Mouse (Mus musculus) heart, postnatal 0 days (tissue): ENCODE data around the gene Dnal4. TPM values are rescaled to one million over a fixed set of nuclear protein-coding genes. Genes with fewer than 3 reads are reported as not detected.

ENCODE experiments used
- ATAC-seq: fragments of 200-750 bp; cut with Nextera tagmentation; 2 replicates; pipeline ENCODE4 v1.8.0; 2017; ENCODE audit warnings: low read depth, moderate number of reproducible peaks, moderate library complexity; ENCODE audit not compliant: insufficient read depth
- DNase-seq: peaks from one replicate; pipeline ENCODE4 v3.0.0-alpha.2; 2016; ENCODE audit warnings: low spot score
- H3K27ac ChIP-seq: fragments of 300-500 bp; sonication (generic); 2 replicates; pipeline ENCODE4 v1.5.1; 2014; ENCODE audit warnings: low read depth, mild to moderate bottlenecking
- H3K27me3 ChIP-seq: fragments of 300-500 bp; sonication (generic); 2 replicates; pipeline ENCODE4 v1.6.1; 2014; ENCODE audit warnings: low read length, mixed read lengths; ENCODE audit not compliant: control insufficient read depth, insufficient read depth
- H3K36me3 ChIP-seq: fragments of 300-500 bp; sonication (generic); replicated peaks from 2 replicates; pipeline ENCODE4 v1.6.1; 2014; ENCODE audit warnings: low read length, mixed read lengths; ENCODE audit not compliant: control insufficient read depth, insufficient read depth
- H3K4me1 ChIP-seq: fragments of 300-500 bp; sonication (generic); 2 replicates; pipeline ENCODE4 v1.6.1; 2014; ENCODE audit warnings: antibody characterized with exemption; ENCODE audit not compliant: control insufficient read depth, insufficient read depth
- H3K4me2 ChIP-seq: fragments of 300-500 bp; sonication (generic); 2 replicates; pipeline ENCODE4 v1.6.1; 2014; ENCODE audit warnings: low read depth, mild to moderate bottlenecking, low read length, moderate library complexity
- H3K4me3 ChIP-seq: fragments of 300-500 bp; sonication (generic); 2 replicates; pipeline ENCODE4 v1.5.1; 2014; ENCODE audit warnings: low read depth, low read length
- H3K9ac ChIP-seq: fragments of 300-500 bp; sonication (generic); replicated peaks from 2 replicates; pipeline ENCODE4 v1.6.1; 2014; ENCODE audit warnings: low read depth, low read length, mixed read lengths
- H3K9me3 ChIP-seq: fragments of 300-500 bp; sonication (generic); replicated peaks from 2 replicates; pipeline ENCODE4 v1.6.1; 2016; ENCODE audit warnings: low read length; ENCODE audit not compliant: control insufficient read depth
- CTCF ChIP-seq: IDR thresholded peaks from 2 replicates; pipeline ENCODE4 v1.5.1; 2016; ENCODE audit warnings: antibody characterized with exemption, control low read depth, low read depth
- EP300 ChIP-seq: IDR thresholded peaks from 2 replicates; pipeline ENCODE4 v1.6.1; 2016; ENCODE audit warnings: antibody characterized with exemption, low read depth
- WGBS: fragments of 180-500 bp; shearing (Covaris S2); extraction: QIAGEN DNeasy Blood & Tissue Kit; methylation state at CpG from one replicate; pipeline ENCODE4 v1.1.7; 2014; 5-methylcytosine and 5-hydroxymethylcytosine counted together
- polyA plus RNA-seq: library from polyadenylated mRNA; unstranded; fragments of >200 nt; fragmentation: Nextera tagmentation; extraction: Ambion mirVana; gene quantifications from 2 replicates; pipeline ENCODE4 v1.2.1, GENCODE M21; 2015
- total RNA-seq: library from RNA; depleted of rRNA; stranded (reverse); fragments of >200 nt; gene quantifications from 2 replicates; pipeline ENCODE4 v1.2.3, GENCODE M21; 2014; ENCODE audit warnings: low replicate concordance

The Dnal4 gene
- total and polyA plus RNA-seq, 2 experiments from 2014 or later, result 35.5 TPM

- 36% methylated on average over 3 of the region's 3 CpGs for WGBS
- TF ChIP-seq CTCF, result no peak
- no peak for TF ChIP-seq EP300
- H3K9me3 ChIP-seq, result no peaks in the 10 kb centered on the region
- H3K4me1 ChIP-seq, result no peaks in the 10 kb centered on the region
- peaks cover 43% of the 10 kb centered on the region for H3K27me3 ChIP-seq
- no peak overlapping the region for H3K9ac ChIP-seq
- no peak overlapping the region for H3K4me3 ChIP-seq
- no peak overlapping the region for H3K27ac ChIP-seq
- H3K4me2 ChIP-seq, result no peak overlapping the region
- ATAC-seq (no peak), DNase-seq (no peak)
- H3K36me3 ChIP-seq, result no peaks in the 10 kb centered on the region
Measured at GRCm38 (mm10) chr15:79810061-79810460, 32.4 kb upstream of the Dnal4 start.

DNA sequence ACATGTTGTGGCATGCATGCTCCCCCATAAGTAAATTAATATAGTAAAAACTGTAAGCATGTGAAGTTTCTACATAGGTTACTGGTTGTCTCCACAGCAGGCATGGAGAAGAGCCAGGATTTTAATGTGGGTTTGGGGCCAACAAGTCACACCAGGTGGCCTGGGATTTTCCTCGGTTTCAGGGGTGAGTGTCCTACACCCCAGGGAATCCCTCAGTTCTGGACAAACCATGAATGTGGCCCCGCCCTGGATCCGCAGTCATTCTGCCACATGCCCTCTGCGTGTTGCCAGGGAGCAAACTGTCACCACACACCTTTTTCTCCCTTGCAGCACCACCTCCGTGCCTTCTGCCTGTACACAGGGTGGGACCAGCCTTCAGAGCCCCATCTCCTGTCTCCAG is 31.0 kb upstream of the Dnal4 start:
- ATAC-seq (no peak), DNase-seq (no peak)
- Histone ChIP-seq H3K36me3 (no peaks in the 10 kb centered on the region), H3K27ac (no peak overlapping the region), H3K4me2 (no peak overlapping the region), H3K9me3 (no peaks in the 10 kb centered on the region), H3K9ac (no peak overlapping the region), H3K4me1 (peaks cover 6% of the 10 kb centered on the region; the same call in 1 of the 2 replicates), H3K4me3 (no peak overlapping the region), H3K27me3 (peaks cover 52% of the 10 kb centered on the region)
- TF ChIP-seq CTCF (no peak), EP300 (no peak)
- WGBS, result 42% methylated on average over 5 of the region's 5 CpGs

- DNase-seq (peak; percentile 40), ATAC-seq (no peak)
- H3K4me2 ChIP-seq, result no peak overlapping the region
- 29% methylated on average over 5 of the region's 5 CpGs for WGBS
- H3K4me1 ChIP-seq, result peaks cover 8% of the 10 kb centered on the region; the same call in 1 of the 2 replicates
- peaks cover 58% of the 10 kb centered on the region for H3K27me3 ChIP-seq
- no peak overlapping the region for H3K9ac ChIP-seq
- H3K9me3 ChIP-seq, result no peaks in the 10 kb centered on the region
- TF ChIP-seq EP300, result no peak
- peak; percentile 82 for TF ChIP-seq CTCF
- H3K27ac ChIP-seq, result no peak overlapping the region
- no peaks in the 10 kb centered on the region for H3K36me3 ChIP-seq
- no peak overlapping the region for H3K4me3 ChIP-seq
Measured at GRCm38 (mm10) chr15:79808114-79808513, 30.5 kb upstream of the Dnal4 start.

GRCm38 (mm10) chr15:79807050-79807449 is 29.4 kb upstream of the Dnal4 start:
- Histone ChIP-seq H3K9me3 (no peaks in the 10 kb centered on the region), H3K4me2 (no peak overlapping the region), H3K4me3 (no peak overlapping the region), H3K4me1 (peaks cover 8% of the 10 kb centered on the region; the same call in 1 of the 2 replicates), H3K9ac (no peak overlapping the region), H3K27me3 (peaks cover 68% of the 10 kb centered on the region), H3K27ac (no peak overlapping the region), H3K36me3 (no peaks in the 10 kb centered on the region)
- TF ChIP-seq CTCF (no peak), EP300 (no peak)
- WGBS, result 11% methylated on average over 1 of the region's 1 CpGs
- DNase-seq, result no peak
- ATAC-seq, result no peak

- Histone ChIP-seq H3K4me2 (no peak overlapping the region), H3K27ac (no peak overlapping the region), H3K9ac (no peak overlapping the region), H3K36me3 (no peaks in the 10 kb centered on the region), H3K9me3 (no peaks in the 10 kb centered on the region), H3K4me3 (no peak overlapping the region), H3K4me1 (peaks cover 8% of the 10 kb centered on the region; the same call in 1 of the 2 replicates), H3K27me3 (peaks cover 77% of the 10 kb centered on the region)
- TF ChIP-seq EP300 (no peak), CTCF (no peak)
- no peak for DNase-seq
- WGBS, result 39% methylated on average over 8 of the region's 8 CpGs
- ATAC-seq, result no peak
Measured at GRCm38 (mm10) chr15:79805246-79805645, 27.6 kb upstream of the Dnal4 start.
